ENCODE assay signal across 20 mouse cellular contexts in the genomic region with DNA sequence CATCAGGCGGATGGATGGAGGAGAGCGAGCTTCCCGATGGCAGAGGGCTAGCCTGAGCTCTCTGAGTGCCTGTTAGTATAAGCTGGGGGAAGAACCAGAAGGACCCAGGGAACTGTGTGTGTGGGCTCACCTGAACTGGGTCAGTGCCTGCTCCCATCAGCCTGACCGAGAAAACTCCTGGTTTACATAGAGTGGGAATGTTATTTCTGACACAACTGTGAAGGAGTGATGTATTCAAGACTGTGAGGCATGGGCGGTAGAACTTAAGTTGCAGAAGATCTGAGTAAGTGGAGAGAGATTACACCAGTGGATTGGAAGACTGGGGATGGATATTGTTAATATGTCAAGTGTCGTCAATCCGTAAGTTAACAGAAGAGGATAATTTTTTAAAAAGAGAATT. TPM values are rescaled to one million over a fixed set of nuclear protein-coding genes. Genes with fewer than 3 reads are reported as not detected.
"Had no signal": no experiment of that assay in that cellular context is flagged by ENCODE, and none has a peak within 500 bp of the region (broad histone marks: within the 10 kb centered on the region; RNA-seq: fewer than 3 reads in every experiment).

No protein-coding gene starts in this region.

- ATAC-seq: forebrain, embryonic 13.5 days; forebrain, embryonic 14.5 days; forebrain, embryonic 15.5 days; forebrain, embryonic 16.5 days; forebrain, postnatal 0 days had no signal

- DNase-seq: cerebellum, adult 9-10 months; cerebellum, adult 9-11 months; cerebellum, postnatal 14 days; cerebellum, postnatal 25 days; cerebellum, postnatal 36 days; embryo, embryonic 11 days; forebrain, postnatal 0 days; gastrocnemius, adult 2 months; gastrocnemius, postnatal 10 days; gastrocnemius, postnatal 14 days; gastrocnemius, postnatal 25 days; gastrocnemius, postnatal 36 days; heart, adult 11 months; heart, adult 18-20 months; heart, adult 2 months had no signal

RNA-seq across cellular contexts. Expression of a gene that starts 11.8 kb away (rescaled TPM):
- polyA plus RNA-seq: erythroblast, embryonic 14.5 days had no signal
